Mouse (Mus musculus) MN1 (cell line): ENCODE results near the gene Srsf5.
"Not testable (repeated sequence)": the region's sequence is repeated elsewhere in the genome, so short reads cannot be mapped to it uniquely, and the experiment has no call there.

ENCODE experiments used
- DNase-seq: peaks from one replicate; pipeline ENCODE4 v3.0.0-alpha.2; 2016; ENCODE audit warnings: low spot score

The Srsf5 gene

GRCm38 (mm10) chr12:80948202-80948601 is 2.9 kb downstream of the Srsf5 start:
- no peak for DNase-seq

GRCm38 (mm10) chr12:80949603-80950002 is 4.3 kb downstream of the Srsf5 start:
- DNase-seq = not testable (repeated sequence)

DNA sequence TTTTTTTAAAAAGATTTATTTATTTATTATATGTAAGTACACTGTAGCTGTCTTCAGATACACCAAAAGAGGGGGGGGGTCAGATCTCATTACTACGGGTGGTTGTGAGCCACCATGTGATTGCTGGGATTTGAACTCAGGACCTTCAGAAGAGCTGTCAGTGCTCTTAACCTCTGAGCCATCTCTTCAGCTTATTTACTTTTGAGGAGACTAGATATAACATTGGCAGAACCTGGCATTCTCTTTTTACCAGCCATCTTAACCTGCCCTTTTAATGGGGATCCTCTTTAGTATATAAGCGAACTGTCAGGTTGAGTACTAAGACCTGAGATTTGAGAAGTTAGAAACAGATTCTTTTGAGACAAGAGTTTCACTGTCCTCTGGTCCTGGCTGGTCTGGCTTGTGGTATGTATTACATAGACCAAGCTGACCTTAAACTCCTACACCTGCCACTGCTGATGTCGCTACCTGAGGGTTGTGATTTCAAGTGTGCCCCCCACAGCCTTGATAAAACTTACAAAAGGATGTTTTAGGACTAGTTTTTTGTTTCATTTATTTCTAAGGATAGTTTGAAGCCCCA is 6.4 kb downstream of the Srsf5 start:
- DNase-seq = no peak

- DNase-seq = no peak
Observed at GRCm38 (mm10) chr12:80952526-80952925, 7.2 kb downstream of the Srsf5 start.

DNA sequence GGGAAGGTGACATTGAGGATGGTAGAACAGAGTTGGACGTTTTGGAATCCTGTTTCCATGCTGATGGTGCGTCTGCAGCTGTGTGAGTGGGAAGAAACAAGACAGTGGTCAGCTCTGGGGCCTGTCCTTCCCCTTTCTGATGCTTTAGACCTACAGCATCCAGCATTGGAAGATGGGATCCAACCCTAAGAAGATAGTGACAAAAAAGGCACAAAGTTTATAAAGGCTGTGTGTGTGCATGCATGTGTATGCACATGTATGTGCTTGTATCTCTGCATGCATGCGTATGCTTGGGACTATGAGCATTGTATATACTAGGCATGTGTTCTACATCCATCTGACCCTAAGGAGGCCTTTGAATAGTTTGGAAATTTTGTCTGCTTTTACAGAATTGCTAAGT is 10.7 kb downstream of the Srsf5 start:
- DNase-seq = no peak

DNA sequence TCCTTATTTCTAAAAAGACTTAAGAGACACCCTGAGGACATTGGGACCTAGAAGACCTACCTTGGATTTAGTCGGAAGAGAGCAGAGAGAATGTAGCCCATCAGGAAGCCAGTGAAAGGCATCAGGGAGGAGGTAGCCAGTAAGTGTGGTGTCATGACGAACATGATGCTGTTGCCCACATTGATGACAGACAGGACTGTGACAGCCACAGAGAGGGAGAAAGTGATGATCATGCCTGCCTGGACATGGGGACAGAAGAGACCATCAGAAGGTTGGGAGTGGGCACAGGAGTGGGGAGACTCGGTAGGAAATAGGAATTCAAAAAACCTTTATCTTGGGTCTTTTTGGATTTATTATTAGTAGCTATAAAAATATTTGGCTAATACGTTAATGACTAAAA is 12.7 kb downstream of the Srsf5 start:
- DNase-seq = no peak

DNA sequence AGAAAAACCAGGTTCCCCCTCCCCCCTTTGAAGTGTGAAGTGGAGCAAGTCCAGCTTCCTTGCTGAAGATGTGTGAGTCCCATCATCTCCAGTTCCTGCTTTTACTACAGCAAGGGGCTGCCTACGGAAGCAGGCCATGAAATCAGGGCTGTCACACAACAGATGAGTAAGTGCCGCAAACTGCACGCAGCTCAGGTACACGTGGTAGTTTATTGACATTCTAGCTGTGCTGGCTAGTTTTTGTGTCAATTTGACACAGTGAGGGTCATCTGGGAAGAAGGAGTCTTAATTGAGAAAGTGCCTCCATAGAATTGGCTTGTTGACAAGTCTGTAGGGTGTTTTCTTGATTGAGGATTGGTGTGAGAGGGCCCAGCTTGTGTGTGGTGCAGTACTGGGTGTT is 17.3 kb downstream of the Srsf5 start:
- DNase-seq = no peak

- no peak for DNase-seq
Observed at GRCm38 (mm10) chr12:80966059-80966838, 20.9 kb downstream of the Srsf5 start.

GRCm38 (mm10) chr12:80967918-80968317 is 22.6 kb downstream of the Srsf5 start:
- DNase-seq = no peak

GRCm38 (mm10) chr12:80968605-80969004 is 23.3 kb downstream of the Srsf5 start, which contains the start of gene Slc10a1:
TSS of gene Slc10a1 (minus strand) at chr12:80968705.
- no peak for DNase-seq

GRCm38 (mm10) chr12:80970181-80970705 is 24.9 kb downstream of the Srsf5 start:
- DNase-seq = no peak

GRCm38 (mm10) chr12:80971756-80972155 is 26.5 kb downstream of the Srsf5 start:
- no peak for DNase-seq

DNA sequence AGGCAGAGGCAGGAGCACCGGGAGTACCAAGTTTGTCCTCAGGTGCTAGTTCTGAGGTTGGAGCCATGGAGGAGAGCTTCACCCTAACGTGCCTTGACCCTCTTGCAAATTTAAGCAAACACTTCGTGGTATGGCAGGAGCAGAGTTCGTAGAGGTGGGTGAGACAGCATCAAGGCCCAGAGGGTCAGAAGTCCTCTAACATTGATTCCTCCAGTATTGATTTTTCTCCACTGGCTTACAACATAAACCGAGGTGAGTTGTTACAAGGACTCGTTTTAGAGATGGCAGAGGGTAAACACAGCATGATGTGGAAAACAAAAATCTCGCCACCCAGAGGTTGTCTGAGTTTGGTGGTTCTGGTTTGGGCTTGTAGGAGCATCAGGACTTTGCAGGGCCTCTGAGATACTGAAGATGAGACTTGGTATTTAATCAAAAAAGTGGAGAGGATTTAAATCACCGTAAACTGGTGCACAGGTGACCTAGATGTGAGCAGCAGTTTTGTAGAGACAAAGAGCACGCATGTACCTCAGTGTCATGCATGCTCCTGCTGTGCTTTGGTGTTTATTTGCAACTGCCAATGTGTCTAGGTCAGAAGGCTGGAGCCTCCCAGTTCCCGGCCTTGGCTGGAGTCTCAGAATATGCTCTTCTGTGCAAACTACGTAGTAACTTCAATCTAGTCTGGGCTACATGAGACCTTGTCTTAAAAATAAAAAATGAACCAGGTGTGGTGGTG is 30.8 kb downstream of the Srsf5 start:
- no peak for DNase-seq

DNA sequence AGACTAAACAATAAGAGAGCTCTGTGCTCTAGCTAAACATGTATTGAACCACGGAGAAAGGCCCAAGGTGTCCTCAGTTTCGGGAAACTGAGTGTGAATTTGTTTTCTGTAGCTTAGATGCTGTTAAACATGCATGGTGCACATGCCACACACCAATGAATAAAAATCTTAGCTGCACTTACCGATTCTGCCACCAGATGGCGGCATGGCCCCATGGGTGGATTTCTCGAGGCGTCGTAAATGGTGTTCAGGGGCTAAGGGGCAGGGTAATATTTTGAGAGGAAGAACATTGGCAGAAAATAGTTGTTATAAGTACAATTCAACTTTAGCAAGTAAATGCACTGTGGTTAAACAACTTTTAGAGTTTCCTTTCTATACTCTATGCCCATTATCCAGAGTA is 37.0 kb downstream of the Srsf5 start:
- peak; percentile 77 for DNase-seq

GRCm38 (mm10) chr12:80983695-80984094 is 38.4 kb downstream of the Srsf5 start:
- DNase-seq = peak; percentile 16

DNA sequence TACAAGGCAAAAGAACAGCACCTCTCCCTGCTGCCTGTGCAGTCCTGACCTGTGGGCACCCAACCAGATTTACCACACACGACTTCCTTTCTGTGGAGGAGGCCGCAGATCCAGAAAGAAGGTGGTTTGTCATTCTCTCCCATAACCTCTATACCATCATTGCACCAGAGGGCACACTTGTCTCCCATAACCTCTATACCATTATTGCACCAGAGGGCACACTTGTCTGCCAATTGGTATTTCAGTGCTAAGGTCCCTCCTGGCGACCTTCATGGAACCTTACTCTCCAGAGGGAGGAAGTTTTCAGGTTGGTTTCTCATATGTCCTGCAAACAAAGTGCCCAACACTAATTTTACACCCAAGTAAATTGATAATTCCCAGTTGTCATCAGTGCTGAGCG is 41.3 kb downstream of the Srsf5 start:
- no peak for DNase-seq

- DNase-seq = no peak
Observed at GRCm38 (mm10) chr12:80988286-80988685, 43.0 kb downstream of the Srsf5 start.

GRCm38 (mm10) chr12:80990901-80991445 is 45.7 kb downstream of the Srsf5 start:
- no peak for DNase-seq

GRCm38 (mm10) chr12:80991806-80992205 is 46.5 kb downstream of the Srsf5 start:
- DNase-seq = no peak

DNA sequence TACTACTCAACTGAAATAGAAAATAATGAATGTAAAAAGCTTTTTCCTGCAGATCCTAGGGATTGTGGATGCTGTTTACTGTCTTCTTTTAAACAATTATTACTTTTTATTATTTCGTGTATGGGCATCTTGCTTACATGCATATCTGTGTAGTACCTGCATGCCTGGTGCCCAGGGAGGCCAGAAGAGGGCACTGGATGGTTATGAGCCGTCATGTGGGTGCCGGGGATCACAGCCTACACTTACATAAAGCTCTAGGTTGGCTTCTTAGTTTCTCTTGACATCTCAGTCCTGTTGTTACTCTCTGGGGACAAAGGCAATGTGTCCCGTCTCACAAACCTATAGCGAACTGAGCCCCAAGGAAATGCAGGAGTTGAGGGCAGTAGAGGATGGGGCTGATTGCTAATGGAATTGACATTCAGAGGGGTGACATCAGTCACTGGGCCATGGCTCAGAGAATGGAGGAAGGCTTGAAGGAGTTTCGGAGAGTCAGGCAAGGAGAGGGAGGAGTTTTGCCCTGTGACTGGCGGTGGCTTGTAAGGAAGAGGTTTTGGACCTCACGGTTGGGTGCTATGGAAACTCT is 47.3 kb downstream of the Srsf5 start:
- DNase-seq = no peak

GRCm38 (mm10) chr12:80993773-80994172 is 48.5 kb downstream of the Srsf5 start:
- DNase-seq = no peak

- no peak for DNase-seq
Observed at GRCm38 (mm10) chr12:80995326-80995725, 50.0 kb downstream of the Srsf5 start.
